Mouse (Mus musculus): ENCODE data around the gene Stip1.
"Not testable (repeated sequence)": the region's sequence is repeated elsewhere in the genome, so short reads cannot be mapped to it uniquely, and the experiment has no call there.

Gene Stip1

GRCm38 (mm10) chr19:7039841-7040636 lies at the start of gene Stip1:
Gene Stip1, minus strand, starts transcription at chr19:7039967.
- peak; percentile 99 for DNase-seq

GRCm38 (mm10) chr19:7089050-7089449 lies 49.3 kb upstream of the Stip1 start:
- no peak for DNase-seq

GRCm38 (mm10) chr19:7088558-7088957 lies 48.8 kb upstream of the Stip1 start:
- no peak for DNase-seq

GRCm38 (mm10) chr19:7084734-7085133 lies 45.0 kb upstream of the Stip1 start:
- DNase-seq = no peak

GRCm38 (mm10) chr19:7083035-7083794 lies 43.4 kb upstream of the Stip1 start:
- no peak for DNase-seq

GRCm38 (mm10) chr19:7081516-7082266 lies 41.9 kb upstream of the Stip1 start:
- DNase-seq = no peak

GRCm38 (mm10) chr19:7078271-7078670 lies 38.5 kb upstream of the Stip1 start:
- no peak for DNase-seq

GRCm38 (mm10) chr19:7077666-7078065 lies 37.9 kb upstream of the Stip1 start:
- DNase-seq = no peak

GRCm38 (mm10) chr19:7075336-7075735 lies 35.6 kb upstream of the Stip1 start:
- not testable (repeated sequence) for DNase-seq

GRCm38 (mm10) chr19:7073997-7074781 lies 34.4 kb upstream of the Stip1 start:
- DNase-seq = no peak

- DNase-seq = peak; percentile 65
Observed at GRCm38 (mm10) chr19:7072221-7072620, 32.5 kb upstream of the Stip1 start.

GRCm38 (mm10) chr19:7070775-7071174 lies 31.0 kb upstream of the Stip1 start:
- no peak for DNase-seq

- DNase-seq = peak; percentile 72
Observed at GRCm38 (mm10) chr19:7069781-7070763, 30.3 kb upstream of the Stip1 start.

GRCm38 (mm10) chr19:7068661-7069531 lies 29.1 kb upstream of the Stip1 start:
- DNase-seq = no peak

GRCm38 (mm10) chr19:7068136-7068535 lies 28.4 kb upstream of the Stip1 start:
- DNase-seq = peak; percentile 92

GRCm38 (mm10) chr19:7067344-7068050 lies 27.7 kb upstream of the Stip1 start:
- no peak for DNase-seq

GRCm38 (mm10) chr19:7066828-7067342 lies 27.1 kb upstream of the Stip1 start:
- DNase-seq = no peak

GRCm38 (mm10) chr19:7066034-7066827 lies 26.5 kb upstream of the Stip1 start:
- DNase-seq = peak; percentile 89

Data from kidney, postnatal 10 days (tissue).